Mouse (Mus musculus) naive thymus-derived CD4-positive, alpha-beta T cell, adult 2 months (primary cell): ENCODE results near the gene Gucy2c.

Experiments used
- DNase-seq: peaks from one replicate; pipeline ENCODE4 v3.0.0-alpha.2; 2011; ENCODE audit warnings: low read depth

The Gucy2c gene

GRCm38 (mm10) chr6:136781377-136781986 is at the start of gene Gucy2c:
Gucy2c (minus strand) TSS chr6:136781765.
- no peak for DNase-seq

DNA sequence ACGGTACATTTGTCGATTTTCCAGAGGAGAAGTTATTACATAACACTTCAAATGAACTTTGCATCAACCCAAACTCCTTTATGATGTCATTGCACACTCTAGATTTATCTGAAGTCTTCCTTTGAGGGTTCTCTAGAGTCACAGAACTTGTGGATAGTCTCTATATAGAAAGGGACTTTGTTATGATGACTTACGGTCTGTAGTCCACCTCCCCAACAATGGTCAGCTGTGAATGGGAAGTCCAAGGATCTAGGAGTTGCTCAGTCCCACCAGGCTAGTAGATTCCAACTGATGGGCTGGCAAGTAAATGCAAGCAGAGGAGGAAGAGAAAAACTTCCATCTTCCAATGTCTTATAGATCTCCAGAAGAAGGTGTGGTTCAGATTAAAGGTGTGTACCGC is 47.1 kb upstream of the Gucy2c start:
- no peak for DNase-seq

GRCm38 (mm10) chr6:136827881-136828561 is 46.5 kb upstream of the Gucy2c start, which contains the start of gene Wbp11:
Wbp11 (minus strand) TSS chr6:136828233.
- DNase-seq = peak; percentile 96

GRCm38 (mm10) chr6:136827516-136827880 is 45.9 kb upstream of the Gucy2c start, which contains the start of gene BC049715:
BC049715 (plus strand) TSS chr6:136827626.
- DNase-seq = peak; percentile 66

DNA sequence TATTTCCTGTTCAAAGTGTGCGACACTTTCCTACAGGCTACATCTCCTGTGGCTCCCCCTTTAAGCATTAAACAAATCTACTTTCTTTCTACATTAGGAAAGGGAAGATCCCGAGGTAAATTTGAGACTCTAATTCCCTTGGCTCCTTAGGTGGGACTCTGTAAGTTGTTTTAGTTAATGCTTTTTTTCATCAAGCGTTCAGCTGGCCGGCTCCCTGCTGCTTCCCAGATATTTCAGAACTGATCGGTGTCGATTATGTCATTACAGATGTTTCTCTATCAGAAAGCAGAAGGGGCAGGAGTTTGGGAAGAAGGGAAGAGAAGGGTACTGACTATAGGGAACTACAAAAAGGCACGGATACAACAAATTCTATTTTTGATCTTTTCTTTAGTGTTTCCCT is 45.6 kb upstream of the Gucy2c start:
- no peak for DNase-seq

DNA sequence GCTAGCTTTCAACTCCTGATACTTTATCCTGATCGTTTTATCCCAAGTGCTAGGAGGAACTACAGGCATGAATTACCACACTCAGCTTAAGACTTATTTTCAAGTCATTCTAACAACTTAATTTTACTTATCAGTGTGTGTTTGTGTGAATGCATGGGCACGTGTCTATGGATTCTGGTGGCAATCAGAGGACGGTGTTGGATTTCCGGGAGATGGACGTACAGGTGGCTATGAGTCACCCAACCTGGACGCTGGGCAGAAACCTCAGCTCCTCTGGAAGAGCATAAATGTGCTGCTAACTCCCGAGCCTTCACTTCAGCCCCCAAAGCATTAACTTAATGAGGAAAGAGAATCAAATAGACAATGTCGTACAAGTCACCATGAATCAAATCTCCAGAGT is 43.4 kb upstream of the Gucy2c start:
- DNase-seq = no peak

DNA sequence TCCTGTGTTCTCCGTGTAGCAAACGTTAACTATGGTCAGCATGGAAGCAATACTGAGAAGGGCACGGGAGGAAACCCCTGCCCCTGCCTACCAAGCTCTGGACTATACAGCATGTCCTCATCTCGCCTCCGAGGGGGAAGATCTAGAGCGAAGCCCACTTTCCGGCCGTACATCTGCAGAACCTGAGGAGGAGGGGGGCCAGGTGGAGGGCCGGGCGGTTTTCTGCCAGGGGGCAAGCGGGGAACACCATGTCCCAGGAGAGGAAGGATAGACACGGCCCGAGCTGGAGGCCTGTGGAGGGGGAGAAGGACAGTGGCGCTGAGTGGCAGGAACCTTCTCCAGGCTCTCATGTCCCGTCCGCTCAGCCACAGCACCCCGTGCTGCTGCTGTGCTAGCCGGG is 39.5 kb upstream of the Gucy2c start:
- no peak for DNase-seq

GRCm38 (mm10) chr6:136820381-136820780 is 38.8 kb upstream of the Gucy2c start:
- no peak for DNase-seq

GRCm38 (mm10) chr6:136817549-136817948 is 36.0 kb upstream of the Gucy2c start:
- no peak for DNase-seq

GRCm38 (mm10) chr6:136816826-136817225 is 35.3 kb upstream of the Gucy2c start:
- no peak for DNase-seq

DNA sequence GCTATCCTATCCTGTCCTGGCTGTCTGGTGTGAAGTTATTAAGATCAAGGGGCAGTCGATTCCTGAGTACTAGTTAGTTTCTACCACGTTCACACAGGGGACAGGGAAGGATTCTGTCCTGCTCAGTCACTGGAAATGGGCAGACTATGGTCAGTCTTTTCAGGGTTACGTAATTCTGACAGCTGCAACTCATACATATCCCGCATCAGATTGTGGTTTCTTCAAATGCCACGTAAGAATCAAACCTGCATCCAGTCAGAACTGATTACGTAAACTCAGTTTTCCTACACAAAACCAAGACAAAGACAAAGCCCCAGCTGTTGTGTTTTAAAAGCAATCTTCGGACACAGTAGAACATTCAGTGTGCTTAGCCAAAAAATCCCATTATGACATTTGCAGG is 33.8 kb upstream of the Gucy2c start:
- DNase-seq = no peak

GRCm38 (mm10) chr6:136813117-136813516 is 31.6 kb upstream of the Gucy2c start:
- DNase-seq = no peak

DNA sequence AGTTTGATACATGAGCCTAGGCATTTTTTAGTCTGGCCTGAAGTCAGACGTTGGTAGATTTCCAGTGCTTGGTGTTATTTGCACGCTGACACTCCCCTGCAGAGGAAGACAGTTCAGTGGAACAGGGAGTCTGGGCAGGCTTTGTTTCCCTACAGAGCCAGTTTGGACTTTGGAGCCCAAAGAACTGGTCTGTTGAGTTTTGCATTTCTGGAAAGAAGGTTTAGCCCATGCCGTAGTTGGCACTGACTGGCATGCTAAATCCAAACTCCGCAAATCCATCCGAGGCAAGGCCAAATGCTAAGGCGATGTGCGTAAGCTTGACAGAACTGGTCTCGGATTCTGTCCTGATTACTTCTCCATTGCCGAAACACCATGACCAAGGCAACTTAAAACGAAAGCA is 29.6 kb upstream of the Gucy2c start:
- DNase-seq = no peak

DNA sequence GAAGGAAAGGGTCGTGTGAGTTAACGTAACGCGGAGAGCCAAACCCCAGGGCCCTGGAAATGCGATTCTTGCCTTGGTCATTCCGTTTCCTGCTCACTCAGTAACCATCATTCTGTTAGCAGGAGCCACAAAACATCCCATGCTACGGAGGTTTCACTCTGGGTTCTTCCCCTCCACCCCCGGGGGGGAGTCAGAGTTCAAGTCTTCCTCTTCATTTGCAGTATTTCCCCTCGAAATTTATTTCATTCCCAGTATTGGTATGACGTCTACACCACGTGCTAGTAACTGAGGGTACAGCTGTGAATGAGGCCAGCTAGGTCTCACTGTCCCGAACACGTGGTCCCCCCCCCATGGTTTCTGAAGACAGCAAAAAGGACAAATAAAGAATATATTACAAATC is 28.1 kb upstream of the Gucy2c start:
- no peak for DNase-seq

- peak; percentile 79 for DNase-seq
Measured at GRCm38 (mm10) chr6:136809077-136809476, 27.5 kb upstream of the Gucy2c start.

- peak; percentile 68 for DNase-seq
Measured at GRCm38 (mm10) chr6:136808631-136809046, 27.1 kb upstream of the Gucy2c start.

GRCm38 (mm10) chr6:136808014-136808417 is 26.5 kb upstream of the Gucy2c start, which contains the start of gene H2afj:
H2afj (plus strand) TSS chr6:136808244.
- DNase-seq = peak; percentile 98

- DNase-seq = no peak
Measured at GRCm38 (mm10) chr6:136807395-136808013, 25.9 kb upstream of the Gucy2c start.

DNA sequence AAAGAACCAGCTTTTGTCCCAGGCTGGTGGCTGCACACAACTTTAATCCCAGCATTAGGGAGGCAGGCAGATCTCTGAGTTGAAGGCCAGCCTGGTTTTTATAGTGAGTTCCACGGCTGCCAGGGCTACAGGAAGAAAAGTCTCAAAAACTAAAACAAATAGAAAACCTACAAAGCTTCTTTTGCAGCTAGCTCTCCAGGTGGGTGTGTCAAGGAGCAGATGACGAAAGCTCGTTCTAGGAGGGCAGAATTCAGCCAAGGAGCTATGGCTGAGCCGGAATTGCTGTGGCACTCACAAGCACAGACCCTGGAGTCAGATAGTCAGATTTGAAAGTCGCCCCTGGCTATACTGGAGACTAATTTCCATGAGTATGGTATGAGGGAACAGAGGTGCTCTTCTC is 25.3 kb upstream of the Gucy2c start:
- DNase-seq = no peak

- no peak for DNase-seq
Measured at GRCm38 (mm10) chr6:136805409-136805775, 23.8 kb upstream of the Gucy2c start.

- DNase-seq = peak; percentile 62
Measured at GRCm38 (mm10) chr6:136804705-136805408, 23.3 kb upstream of the Gucy2c start.

- DNase-seq = peak; percentile 94
Measured at GRCm38 (mm10) chr6:136803739-136804633, 22.4 kb upstream of the Gucy2c start, which contains the start of gene Hist4h4. Hist4h4 (minus strand) TSS chr6:136804415.
